Mouse (Mus musculus): Measurements from ENCODE around the gene Prkcq. TPM values are rescaled to one million over a fixed set of nuclear protein-coding genes. Genes with fewer than 3 reads are reported as not detected.
A peak's percentile ranks its signal among the peaks of the same experiment; 100 is the strongest.

Prkcq gene
- polyA plus RNA-seq, 1 experiment from 2014 or later: 1.7 TPM

DNA sequence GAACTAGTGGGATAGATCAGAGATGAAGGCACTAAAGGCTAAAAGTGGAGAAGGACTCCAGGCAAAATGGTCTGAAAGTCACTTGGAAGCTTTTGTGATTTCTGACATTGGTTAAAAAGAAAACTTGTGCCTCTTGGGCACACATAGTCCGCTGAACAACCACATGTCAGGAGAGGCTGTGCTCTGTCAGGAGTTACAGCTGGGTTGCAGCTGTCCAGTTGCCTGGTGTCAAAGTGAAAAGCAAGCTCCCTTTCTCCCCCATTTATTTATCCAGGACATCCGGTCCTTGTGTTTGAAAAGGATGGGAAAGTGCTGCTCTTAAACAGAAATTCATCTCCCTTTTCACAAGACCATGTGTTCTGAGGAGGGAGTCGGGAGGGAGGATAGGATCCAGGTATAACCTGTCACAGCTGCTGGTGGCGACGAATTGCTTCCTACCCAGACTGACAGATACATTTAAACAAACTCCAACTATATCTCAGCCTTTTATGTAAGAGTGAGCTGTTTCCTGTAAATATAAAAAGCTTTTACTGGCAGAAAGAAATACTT, 122.8 kb downstream of the Prkcq start:
- no peak for ATAC-seq (ENCODE audit: insufficient number of reproducible peaks, insufficient read depth, low FRiP score, low TSS enrichment, low read depth)
- no peak overlapping the region for H3K9ac ChIP-seq (replicated peaks)
- no peaks in the 10 kb centered on the region for H3K27me3 ChIP-seq
- 57% methylated on average over 5 of the region's 5 CpGs for WGBS
- H3K4me3 ChIP-seq (replicated peaks): no peak overlapping the region
- no peaks in the 10 kb centered on the region for H3K36me3 ChIP-seq
- no peak overlapping the region for H3K27ac ChIP-seq
- H3K9me3 ChIP-seq: no peaks in the 10 kb centered on the region
- no peak overlapping the region for H3K4me2 ChIP-seq
- no peaks in the 10 kb centered on the region for H3K4me1 ChIP-seq (replicated peaks)

DNA sequence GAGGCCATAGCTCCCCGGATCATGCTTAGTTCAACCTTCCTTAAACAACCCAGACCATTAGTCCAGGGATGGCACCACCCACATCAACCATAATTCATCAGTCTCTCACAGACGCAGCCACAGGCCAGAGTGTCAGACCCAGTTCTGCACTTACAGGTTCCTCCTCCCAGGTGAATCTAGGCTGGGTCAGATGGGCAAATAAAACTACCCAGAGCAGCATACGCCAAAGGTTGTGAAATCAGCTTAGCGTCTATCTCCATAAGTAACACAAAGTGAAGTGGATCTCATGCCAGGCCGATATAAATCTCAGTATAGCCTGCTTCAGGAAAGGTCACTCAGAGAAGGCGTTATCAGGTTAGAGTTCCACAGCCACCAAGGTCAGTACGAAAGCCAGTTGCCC, 126.9 kb downstream of the Prkcq start:
- 86% methylated on average over 7 of the region's 7 CpGs for WGBS
- no peaks in the 10 kb centered on the region for H3K9me3 ChIP-seq
- no peaks in the 10 kb centered on the region for H3K27me3 ChIP-seq
- H3K4me1 ChIP-seq (replicated peaks): no peaks in the 10 kb centered on the region
- no peak overlapping the region for H3K4me3 ChIP-seq (replicated peaks)
- no peak overlapping the region for H3K4me2 ChIP-seq
- H3K9ac ChIP-seq (replicated peaks): no peak overlapping the region
- no peak overlapping the region for H3K27ac ChIP-seq
- no peaks in the 10 kb centered on the region for H3K36me3 ChIP-seq
- no peak for ATAC-seq (ENCODE audit: insufficient number of reproducible peaks, insufficient read depth, low FRiP score, low TSS enrichment, low read depth)

DNA sequence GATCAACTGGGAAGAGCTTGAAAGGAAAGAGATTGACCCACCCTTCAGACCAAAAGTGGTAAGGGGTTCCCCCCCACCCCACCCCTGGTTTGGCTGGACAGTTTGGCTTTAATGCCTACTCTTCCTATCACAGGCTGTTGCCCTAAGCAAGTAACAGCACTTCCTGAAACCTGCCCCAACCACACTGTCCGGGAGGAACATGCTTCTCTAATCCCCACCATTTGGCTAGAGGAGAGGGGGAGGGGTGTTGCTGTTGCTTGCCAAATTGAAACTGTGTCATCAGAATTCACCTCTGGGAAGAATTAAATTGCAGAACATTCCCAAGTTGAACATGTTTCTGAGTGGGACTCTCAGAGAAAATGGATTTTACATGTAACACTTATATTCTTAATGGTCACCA, 127.5 kb downstream of the Prkcq start:
- no peaks in the 10 kb centered on the region for H3K36me3 ChIP-seq
- H3K4me3 ChIP-seq (replicated peaks): no peak overlapping the region
- 11% methylated on average over 1 of the region's 1 CpGs for WGBS

DNA sequence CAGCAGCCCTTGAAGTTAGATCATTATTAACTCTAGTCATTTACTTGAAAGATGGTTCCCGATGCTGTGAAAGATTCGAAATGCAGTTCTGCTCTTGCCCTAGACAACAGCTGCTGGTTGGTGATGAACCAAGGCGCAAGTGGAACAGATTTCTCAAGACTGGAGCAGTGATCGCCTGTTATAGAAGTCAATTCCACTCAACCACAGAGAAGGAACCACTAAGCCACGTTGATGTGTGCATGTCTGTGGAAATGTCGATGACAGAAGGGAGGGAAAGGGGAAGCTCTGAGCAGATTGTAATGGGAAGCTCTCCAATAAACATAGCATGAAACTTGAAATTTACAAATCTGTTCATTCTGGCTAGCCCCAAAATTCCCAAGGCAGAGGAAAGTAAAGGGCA, 128.5 kb downstream of the Prkcq start:
- Histone ChIP-seq H3K4me3 (replicated peaks) (no peak overlapping the region), H3K9ac (replicated peaks) (no peak overlapping the region), H3K9me3 (no peaks in the 10 kb centered on the region), H3K36me3 (no peaks in the 10 kb centered on the region), H3K4me1 (replicated peaks) (no peaks in the 10 kb centered on the region), H3K27me3 (no peaks in the 10 kb centered on the region), H3K27ac (no peak overlapping the region), H3K4me2 (no peak overlapping the region)
- 87% methylated on average over 6 of the region's 6 CpGs for WGBS
- no peak for ATAC-seq (ENCODE audit: insufficient number of reproducible peaks, insufficient read depth, low FRiP score, low TSS enrichment, low read depth)

More for the DNA sequence above, 127.5 kb downstream of the Prkcq start:
- H3K27me3 ChIP-seq: no peaks in the 10 kb centered on the region
- no peaks in the 10 kb centered on the region for H3K9me3 ChIP-seq
- H3K27ac ChIP-seq: no peak overlapping the region
- no peak for ATAC-seq (ENCODE audit: insufficient number of reproducible peaks, insufficient read depth, low FRiP score, low TSS enrichment, low read depth)
- H3K4me2 ChIP-seq: no peak overlapping the region
- H3K4me1 ChIP-seq (replicated peaks): no peaks in the 10 kb centered on the region
- no peak overlapping the region for H3K9ac ChIP-seq (replicated peaks)

DNA sequence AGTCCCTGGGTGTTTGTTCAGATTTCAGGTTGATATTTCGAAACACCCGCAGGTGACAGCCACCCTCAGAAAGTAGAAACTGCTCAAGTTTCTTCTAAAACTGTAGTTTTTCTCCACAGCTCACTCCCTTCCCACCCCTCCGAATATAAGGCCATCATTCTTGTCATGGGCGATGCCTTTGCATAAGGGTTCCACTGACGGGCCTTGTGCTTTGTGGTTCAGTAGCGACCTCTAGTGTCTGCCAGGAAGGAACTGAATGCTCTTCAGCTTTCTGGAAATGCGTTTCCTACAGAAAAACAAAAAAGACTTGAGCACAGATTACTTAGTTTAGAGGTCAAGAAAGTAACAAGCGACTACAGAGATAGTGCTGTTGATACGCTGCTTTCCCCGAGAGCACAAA, 148.3 kb downstream of the Prkcq start:
- no peak overlapping the region for H3K27ac ChIP-seq
- H3K27me3 ChIP-seq: no peaks in the 10 kb centered on the region
- no peaks in the 10 kb centered on the region for H3K9me3 ChIP-seq
- no peak overlapping the region for H3K4me3 ChIP-seq (replicated peaks)
- H3K4me2 ChIP-seq: no peak overlapping the region
- H3K4me1 ChIP-seq (replicated peaks): no peaks in the 10 kb centered on the region
- no peak for ATAC-seq (ENCODE audit: insufficient number of reproducible peaks, insufficient read depth, low FRiP score, low TSS enrichment, low read depth)
- no peaks in the 10 kb centered on the region for H3K36me3 ChIP-seq
- no peak overlapping the region for H3K9ac ChIP-seq (replicated peaks)
- WGBS: 43% methylated on average over 10 of the region's 10 CpGs

- no peak for ATAC-seq (ENCODE audit: insufficient number of reproducible peaks, insufficient read depth, low FRiP score, low TSS enrichment, low read depth)
- Histone ChIP-seq H3K4me3 (replicated peaks) (no peak overlapping the region), H3K9ac (replicated peaks) (no peak overlapping the region), H3K4me2 (no peak overlapping the region), H3K27me3 (no peaks in the 10 kb centered on the region), H3K9me3 (no peaks in the 10 kb centered on the region), H3K27ac (no peak overlapping the region), H3K4me1 (replicated peaks) (no peaks in the 10 kb centered on the region), H3K36me3 (no peaks in the 10 kb centered on the region)
- WGBS: 83% methylated on average over 3 of the region's 3 CpGs
Measured at GRCm38 (mm10) chr2:11322396-11322795, 150.5 kb downstream of the Prkcq start.

GRCm38 (mm10) chr2:11327280-11327679, 155.4 kb downstream of the Prkcq start:
- Histone ChIP-seq H3K27me3 (peaks cover 11% of the 10 kb centered on the region; the same call in 1 of the 2 replicates), H3K27ac (no peak overlapping the region), H3K9me3 (no peaks in the 10 kb centered on the region), H3K9ac (replicated peaks) (no peak overlapping the region), H3K36me3 (no peaks in the 10 kb centered on the region), H3K4me3 (replicated peaks) (no peak overlapping the region), H3K4me1 (replicated peaks) (no peaks in the 10 kb centered on the region), H3K4me2 (no peak overlapping the region)
- no peak; the same call in 1 of the 2 replicates for ATAC-seq (ENCODE audit: insufficient number of reproducible peaks, insufficient read depth, low FRiP score, low TSS enrichment, low read depth)
- WGBS: 52% methylated on average over 7 of the region's 7 CpGs

DNA sequence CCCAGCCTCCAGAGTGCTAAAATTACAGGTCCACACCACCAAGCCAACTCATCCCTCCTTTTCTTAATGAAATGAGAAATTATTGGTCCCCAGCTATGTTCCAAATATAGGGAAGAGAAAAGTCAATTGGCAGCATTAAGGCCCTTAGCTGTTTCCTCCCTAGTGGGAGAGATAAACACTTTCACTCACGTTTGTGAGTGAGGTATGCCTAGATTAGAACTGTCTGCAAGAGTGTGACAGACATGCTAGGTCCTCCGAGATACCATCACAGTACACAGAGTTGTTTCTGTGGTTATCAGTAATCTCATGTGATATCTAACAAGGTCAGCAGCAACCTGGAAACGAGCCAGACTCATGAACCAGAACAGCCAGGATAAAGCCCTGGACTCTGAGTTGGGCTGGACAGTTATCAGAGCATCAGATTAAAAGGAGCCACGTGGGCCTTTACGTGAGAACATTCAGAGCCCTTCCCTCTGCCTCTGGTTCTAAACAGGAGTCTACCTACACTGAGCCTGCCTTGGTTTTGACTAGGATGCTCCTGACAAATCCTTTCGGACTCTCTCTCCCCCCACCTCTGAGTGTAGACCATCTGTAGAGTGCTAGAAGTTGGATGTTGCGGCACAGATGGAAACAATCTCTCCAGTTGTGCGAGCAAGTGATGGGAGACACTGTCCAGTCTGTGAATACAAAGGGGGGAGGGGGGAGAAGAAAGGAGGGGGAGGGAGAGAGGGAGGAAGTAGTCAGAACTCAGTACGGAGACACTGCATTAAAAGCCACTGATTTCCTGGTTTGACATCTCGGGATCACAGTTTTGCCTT, 157.7 kb downstream of the Prkcq start:
- Histone ChIP-seq H3K4me1 (replicated peaks) (no peaks in the 10 kb centered on the region), H3K4me2 (no peak overlapping the region), H3K9ac (replicated peaks) (no peak overlapping the region), H3K27me3 (peaks cover 11% of the 10 kb centered on the region; the same call in 1 of the 2 replicates), H3K9me3 (no peaks in the 10 kb centered on the region), H3K36me3 (no peaks in the 10 kb centered on the region), H3K4me3 (replicated peaks) (no peak overlapping the region), H3K27ac (no peak overlapping the region)
- 55% methylated on average over 10 of the region's 10 CpGs for WGBS
- no peak for ATAC-seq (ENCODE audit: insufficient number of reproducible peaks, insufficient read depth, low FRiP score, low TSS enrichment, low read depth)

DNA sequence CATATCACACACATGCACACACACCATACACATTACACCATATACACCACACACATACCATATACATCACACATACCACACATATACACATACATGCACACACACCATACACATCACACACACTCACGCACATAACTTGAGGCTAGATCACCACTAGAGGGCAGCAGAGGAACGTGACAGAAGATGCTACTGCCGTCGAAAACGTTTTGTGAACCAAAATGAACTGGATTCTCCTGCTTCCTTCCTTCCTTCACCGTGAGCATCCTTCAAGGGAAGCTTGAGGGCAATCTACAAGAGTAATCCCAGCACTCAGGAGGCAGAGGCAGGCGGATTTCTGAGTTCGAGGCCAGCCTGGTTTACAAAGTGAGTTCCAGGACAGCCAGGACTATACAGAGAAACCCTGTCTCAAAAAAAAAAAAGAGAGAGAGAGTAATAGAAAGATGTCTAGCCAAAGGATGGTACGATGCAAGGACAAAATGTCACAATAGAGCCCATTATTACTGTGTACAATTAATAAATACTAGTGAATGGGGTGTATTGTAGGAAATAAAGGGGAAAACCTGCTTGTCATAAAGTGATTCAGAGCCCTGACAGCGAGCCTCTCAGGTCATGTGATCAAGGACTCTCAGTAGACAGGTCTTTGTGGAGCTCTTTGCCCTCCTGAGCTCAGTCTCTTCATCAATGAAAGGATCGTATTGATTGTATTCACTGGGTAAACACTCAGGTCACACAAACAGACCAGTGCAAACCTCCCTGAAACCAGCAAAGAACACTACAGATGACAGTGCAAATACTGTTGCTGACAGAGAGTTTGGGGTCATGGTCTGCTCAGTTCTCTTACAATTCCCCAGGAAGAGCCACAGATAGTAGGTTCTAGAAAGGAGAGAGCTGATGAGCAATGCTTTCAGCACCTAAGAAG, 159.9 kb downstream of the Prkcq start:
- no peak overlapping the region for H3K9ac ChIP-seq (replicated peaks)
- ATAC-seq (ENCODE audit: insufficient number of reproducible peaks, insufficient read depth, low FRiP score, low TSS enrichment, low read depth): peak; percentile 76; the same call in 1 of the 2 replicates
- H3K4me1 ChIP-seq (replicated peaks): no peaks in the 10 kb centered on the region
- no peaks in the 10 kb centered on the region for H3K36me3 ChIP-seq
- no peaks in the 10 kb centered on the region for H3K9me3 ChIP-seq
- no peak overlapping the region for H3K4me2 ChIP-seq
- peaks cover 11% of the 10 kb centered on the region; the same call in 1 of the 2 replicates for H3K27me3 ChIP-seq
- 29% methylated on average over 11 of the region's 11 CpGs for WGBS
- H3K27ac ChIP-seq: no peak overlapping the region
- no peak overlapping the region for H3K4me3 ChIP-seq (replicated peaks)

DNA sequence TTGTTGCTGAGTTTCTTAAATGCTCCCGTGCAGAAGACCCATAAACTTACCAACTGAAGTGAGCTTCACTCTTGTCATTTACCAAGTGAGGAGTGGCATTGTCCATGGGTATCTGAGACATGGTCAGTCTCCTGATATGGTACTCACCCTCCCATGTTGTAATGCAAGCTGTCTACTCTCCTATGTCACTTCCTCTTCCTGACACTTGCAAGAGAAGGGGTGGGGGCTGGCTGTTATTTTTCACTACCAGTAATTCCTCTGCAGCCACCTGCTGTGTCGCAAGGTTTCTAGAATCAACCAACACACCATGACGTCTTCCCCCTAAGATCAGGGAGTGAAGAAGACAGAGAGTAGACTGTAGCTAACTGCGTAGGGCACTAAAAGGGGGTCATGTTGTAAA, 160.6 kb downstream of the Prkcq start:
- Histone ChIP-seq H3K4me2 (no peak overlapping the region), H3K4me1 (replicated peaks) (no peaks in the 10 kb centered on the region), H3K27ac (no peak overlapping the region), H3K9me3 (no peaks in the 10 kb centered on the region), H3K36me3 (no peaks in the 10 kb centered on the region), H3K9ac (replicated peaks) (no peak overlapping the region), H3K27me3 (peaks cover 11% of the 10 kb centered on the region; the same call in 1 of the 2 replicates), H3K4me3 (replicated peaks) (no peak overlapping the region)
- 73% methylated on average over 4 of the region's 4 CpGs for WGBS
- ATAC-seq (ENCODE audit: insufficient number of reproducible peaks, insufficient read depth, low FRiP score, low TSS enrichment, low read depth): no peak
